Mouse (Mus musculus): ENCODE measurements around the gene Atf6b. TPM values are rescaled to one million over a fixed set of nuclear protein-coding genes. Genes with fewer than 3 reads are reported as not detected.

Gene Atf6b
- total RNA-seq, 1 experiment from 2014 or later = 23.4 TPM

DNA sequence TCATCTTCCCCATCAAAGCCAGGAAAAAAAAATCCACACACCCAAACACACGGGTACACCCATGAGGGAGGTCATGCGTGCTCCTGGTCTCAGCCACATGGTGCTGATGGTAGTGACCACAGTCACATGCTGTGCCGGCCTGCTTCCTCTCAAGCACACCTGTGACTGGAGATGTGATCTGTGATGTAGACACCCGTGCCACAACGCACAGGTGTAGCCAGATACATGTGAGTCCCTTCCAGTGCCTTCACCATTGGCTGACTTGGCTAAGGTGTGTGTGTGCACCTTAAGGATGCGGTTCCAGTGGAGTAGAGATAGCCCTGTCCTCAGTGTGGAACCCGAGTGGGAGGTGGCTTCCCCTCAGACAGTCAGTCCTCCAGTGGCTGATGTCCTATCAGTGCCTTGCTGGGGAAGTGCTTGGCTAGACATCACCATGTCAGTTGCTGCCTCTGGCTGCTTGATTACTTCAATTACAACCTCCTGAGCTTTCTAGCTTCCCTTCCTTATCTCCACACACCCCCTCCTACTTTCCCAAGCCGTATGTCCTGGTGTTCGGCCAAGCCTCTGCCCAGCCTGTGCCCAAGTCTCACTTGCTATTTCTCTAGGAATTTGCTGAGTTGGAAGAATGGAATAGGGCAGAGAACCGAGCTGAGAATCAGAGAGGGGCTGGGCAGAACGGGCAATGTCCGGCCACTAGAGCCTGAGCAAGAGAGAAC is 12.4 kb downstream of the Atf6b start:
- no peak for ATAC-seq (replicated peaks; ENCODE audit: insufficient number of reproducible peaks, low FRiP score, low TSS enrichment, poor library complexity, severe bottlenecking)

DNA sequence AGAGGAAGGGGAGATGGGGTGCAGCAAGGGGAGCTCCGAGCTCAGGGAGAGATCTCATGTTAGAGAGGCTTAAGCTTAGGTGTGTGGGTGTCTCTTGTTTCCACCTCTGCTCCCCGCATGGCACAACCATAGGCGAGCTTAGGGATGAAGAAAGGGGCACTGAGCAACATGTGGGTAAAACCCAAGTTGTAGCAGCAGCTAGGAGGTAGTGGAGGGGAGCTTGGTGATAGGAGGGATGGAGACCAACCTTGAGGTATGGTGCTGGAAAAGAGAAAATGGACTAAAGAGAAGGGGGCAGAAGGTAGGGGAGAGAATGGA is 12.9 kb downstream of the Atf6b start:
- no peak for ATAC-seq (replicated peaks; ENCODE audit: insufficient number of reproducible peaks, low FRiP score, low TSS enrichment, poor library complexity, severe bottlenecking)

DNA sequence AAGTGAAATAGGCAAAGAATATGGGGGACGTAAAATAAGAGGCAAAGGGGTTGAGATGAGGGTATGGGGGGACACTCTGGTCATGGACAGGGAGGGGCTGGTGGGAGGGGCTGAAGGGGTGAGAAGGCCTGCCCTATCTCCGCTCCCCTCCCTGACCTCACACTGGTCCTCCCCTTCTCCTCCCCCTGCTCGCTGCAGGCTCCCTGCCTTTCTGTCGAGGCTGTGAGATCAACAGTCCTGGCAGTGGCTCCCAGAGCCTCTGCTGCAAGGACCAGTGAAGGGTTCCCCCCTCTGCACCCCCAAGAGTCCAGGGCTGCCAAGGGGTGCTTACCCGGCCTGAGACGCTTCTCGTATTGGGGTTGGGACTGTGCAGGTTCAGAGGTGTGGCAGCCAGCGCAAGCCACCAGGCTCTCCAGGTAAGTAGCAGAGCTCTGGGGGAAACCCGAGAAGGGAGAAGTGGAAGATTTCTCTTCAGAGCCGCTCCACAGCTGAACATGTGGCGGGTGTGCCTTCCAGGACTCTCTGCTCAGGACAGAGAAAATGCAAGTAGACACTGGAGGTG is 13.4 kb downstream of the Atf6b start:
- ATAC-seq (replicated peaks; ENCODE audit: insufficient number of reproducible peaks, low FRiP score, low TSS enrichment, poor library complexity, severe bottlenecking) = no peak

- no peak for ATAC-seq (replicated peaks; ENCODE audit: insufficient number of reproducible peaks, low FRiP score, low TSS enrichment, poor library complexity, severe bottlenecking)
These were observed 14.2 kb downstream of the Atf6b start for GRCm38 (mm10) chr17:34661121-34661591.

DNA sequence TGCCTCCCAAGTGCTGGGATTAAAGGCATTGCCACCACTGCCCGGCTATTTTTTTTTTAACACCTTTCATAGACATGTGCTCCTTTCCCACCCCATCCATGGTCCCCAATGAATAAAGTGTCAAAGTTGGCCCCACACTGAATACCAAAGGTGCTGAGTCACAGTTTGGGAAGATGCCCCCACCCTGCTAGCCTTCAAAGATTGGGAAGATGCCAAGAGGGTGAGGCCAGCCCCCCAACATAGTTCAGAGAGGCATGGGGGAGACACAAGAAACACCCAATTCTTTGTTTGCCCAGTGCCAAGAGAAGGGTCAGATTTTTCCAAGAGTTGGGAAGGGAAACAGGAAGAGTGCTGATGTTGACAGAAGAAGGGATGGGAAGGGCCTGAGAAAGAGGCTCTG is 15.5 kb downstream of the Atf6b start:
- no peak for ATAC-seq (replicated peaks; ENCODE audit: insufficient number of reproducible peaks, low FRiP score, low TSS enrichment, poor library complexity, severe bottlenecking)

DNA sequence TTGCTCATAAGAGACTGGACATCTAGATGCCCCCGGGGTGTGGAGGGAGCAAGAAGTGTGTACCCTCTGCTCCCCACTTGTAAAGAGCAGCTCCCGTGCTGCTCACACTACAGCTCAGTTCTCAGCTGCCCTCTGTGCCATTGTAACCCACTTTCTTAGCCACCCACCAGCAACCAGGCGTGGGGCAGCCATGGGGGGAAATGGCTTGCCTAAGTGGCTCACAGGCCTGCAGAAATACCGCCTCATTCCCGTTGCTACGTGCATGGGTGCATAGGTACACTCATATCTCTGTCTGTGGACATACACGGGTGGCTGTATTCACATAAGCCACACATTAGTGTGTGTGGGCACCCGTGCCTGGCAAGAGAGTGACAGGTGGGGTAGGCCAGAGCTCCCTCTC is 16.0 kb downstream of the Atf6b start:
- no peak for ATAC-seq (replicated peaks; ENCODE audit: insufficient number of reproducible peaks, low FRiP score, low TSS enrichment, poor library complexity, severe bottlenecking)

- no peak for ATAC-seq (replicated peaks; ENCODE audit: insufficient number of reproducible peaks, low FRiP score, low TSS enrichment, poor library complexity, severe bottlenecking)
These were observed 16.6 kb downstream of the Atf6b start for GRCm38 (mm10) chr17:34663558-34663957.

DNA sequence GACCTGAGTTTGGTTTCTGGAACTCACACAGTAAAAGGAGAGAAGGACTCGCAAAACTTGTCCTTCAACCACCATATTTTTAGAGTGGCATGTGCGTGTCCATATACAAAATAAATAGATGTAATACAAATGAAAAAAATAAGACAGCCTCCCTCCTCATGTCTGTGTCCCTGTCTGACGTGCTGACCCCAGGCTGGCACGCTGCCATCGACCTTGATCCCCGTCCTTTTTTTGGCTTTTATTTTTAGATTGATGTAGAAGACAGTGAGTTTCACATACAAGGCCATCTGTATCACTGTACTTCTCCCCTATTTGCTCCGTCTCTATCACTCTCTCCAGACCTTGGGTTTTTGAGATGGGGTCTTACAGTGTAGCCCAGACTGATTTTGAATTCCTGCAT is 17.5 kb downstream of the Atf6b start:
- ATAC-seq (replicated peaks; ENCODE audit: insufficient number of reproducible peaks, low FRiP score, low TSS enrichment, poor library complexity, severe bottlenecking) = no peak

- no peak for ATAC-seq (replicated peaks; ENCODE audit: insufficient number of reproducible peaks, low FRiP score, low TSS enrichment, poor library complexity, severe bottlenecking)
These were observed 23.3 kb downstream of the Atf6b start, which contains the start of gene Tnxb for GRCm38 (mm10) chr17:34670235-34670634. Tnxb (plus strand) TSS chr17:34670535.

DNA sequence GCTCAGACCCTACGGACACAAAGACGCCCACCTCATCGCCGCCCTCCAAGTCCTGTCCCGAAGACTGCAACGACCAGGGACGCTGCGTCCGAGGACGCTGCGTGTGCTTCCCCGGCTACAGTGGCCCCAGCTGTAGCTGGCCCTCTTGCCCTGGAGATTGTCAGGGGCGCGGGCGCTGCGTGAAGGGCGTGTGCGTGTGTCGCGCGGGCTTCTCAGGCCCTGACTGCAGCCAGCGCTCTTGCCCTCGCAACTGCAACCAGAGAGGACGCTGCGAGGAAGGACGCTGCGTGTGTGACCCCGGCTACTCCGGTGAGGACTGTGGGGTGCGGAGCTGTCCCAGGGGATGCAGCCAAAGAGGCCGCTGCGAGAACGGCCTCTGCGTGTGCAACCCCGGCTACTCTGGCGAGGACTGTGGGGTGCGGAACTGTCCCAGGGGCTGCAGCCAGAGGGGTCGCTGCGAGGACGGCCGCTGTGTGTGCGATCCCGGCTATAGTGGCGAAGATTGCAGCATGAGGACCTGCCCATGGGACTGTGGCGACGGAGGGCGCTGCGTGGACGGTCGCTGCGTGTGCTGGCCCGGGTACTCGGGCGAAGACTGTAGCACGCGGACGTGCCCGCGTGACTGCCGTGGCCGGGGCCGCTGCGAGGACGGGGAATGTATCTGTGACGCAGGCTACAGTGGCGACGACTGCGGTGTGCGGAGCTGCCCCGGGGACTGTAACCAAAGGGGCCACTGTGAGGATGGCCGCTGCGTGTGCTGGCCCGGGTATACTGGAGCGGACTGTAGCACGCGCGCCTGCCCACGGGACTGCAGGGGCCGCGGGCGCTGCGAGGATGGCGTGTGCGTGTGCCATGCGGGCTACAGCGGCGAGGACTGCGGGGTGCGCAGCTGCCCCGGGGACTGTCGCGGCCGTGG is 24.5 kb downstream of the Atf6b start:
- ATAC-seq (replicated peaks; ENCODE audit: insufficient number of reproducible peaks, low FRiP score, low TSS enrichment, poor library complexity, severe bottlenecking) = no peak

- ATAC-seq (replicated peaks; ENCODE audit: insufficient number of reproducible peaks, low FRiP score, low TSS enrichment, poor library complexity, severe bottlenecking) = 0 out of 2 replicates have a peak, but pooled peaks have one; percentile 40
These were observed 25.4 kb downstream of the Atf6b start for GRCm38 (mm10) chr17:34672246-34672792.

GRCm38 (mm10) chr17:34673139-34673538 is 26.2 kb downstream of the Atf6b start:
- ATAC-seq (replicated peaks; ENCODE audit: insufficient number of reproducible peaks, low FRiP score, low TSS enrichment, poor library complexity, severe bottlenecking) = no peak

DNA sequence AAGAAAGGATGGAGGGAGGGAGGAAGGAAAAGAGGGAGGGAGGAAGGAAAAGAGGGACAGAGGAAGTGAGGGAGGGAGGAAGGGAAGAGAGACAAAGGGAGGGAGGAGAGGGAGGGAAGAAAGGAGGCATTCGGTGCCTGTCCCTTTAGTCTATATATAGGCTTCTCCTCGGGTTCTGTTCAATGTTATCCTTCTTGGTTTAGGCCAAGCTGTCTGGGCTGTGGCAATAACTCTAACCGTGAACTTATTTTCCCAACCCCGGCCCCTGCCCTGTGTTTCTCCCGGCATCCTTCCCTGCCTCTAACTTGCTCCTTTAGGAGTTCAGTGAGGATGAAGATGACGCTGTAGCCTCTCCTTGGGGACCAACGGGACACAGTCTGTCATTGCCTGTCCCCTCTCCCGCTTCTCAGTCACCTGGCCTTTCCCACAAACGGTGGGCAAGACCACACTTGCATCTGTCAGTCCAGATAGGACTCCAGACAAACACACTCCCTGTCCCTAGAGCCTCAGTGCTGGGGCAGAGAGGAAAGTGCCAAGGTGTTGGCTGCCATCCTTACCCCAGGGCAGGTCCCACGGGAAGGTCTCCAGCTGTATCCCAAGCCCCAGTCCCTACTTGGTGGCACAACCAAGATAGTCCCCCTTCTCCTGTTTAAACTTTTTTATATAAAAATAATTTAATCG is 27.7 kb downstream of the Atf6b start:
- ATAC-seq (replicated peaks; ENCODE audit: insufficient number of reproducible peaks, low FRiP score, low TSS enrichment, poor library complexity, severe bottlenecking) = no peak

DNA sequence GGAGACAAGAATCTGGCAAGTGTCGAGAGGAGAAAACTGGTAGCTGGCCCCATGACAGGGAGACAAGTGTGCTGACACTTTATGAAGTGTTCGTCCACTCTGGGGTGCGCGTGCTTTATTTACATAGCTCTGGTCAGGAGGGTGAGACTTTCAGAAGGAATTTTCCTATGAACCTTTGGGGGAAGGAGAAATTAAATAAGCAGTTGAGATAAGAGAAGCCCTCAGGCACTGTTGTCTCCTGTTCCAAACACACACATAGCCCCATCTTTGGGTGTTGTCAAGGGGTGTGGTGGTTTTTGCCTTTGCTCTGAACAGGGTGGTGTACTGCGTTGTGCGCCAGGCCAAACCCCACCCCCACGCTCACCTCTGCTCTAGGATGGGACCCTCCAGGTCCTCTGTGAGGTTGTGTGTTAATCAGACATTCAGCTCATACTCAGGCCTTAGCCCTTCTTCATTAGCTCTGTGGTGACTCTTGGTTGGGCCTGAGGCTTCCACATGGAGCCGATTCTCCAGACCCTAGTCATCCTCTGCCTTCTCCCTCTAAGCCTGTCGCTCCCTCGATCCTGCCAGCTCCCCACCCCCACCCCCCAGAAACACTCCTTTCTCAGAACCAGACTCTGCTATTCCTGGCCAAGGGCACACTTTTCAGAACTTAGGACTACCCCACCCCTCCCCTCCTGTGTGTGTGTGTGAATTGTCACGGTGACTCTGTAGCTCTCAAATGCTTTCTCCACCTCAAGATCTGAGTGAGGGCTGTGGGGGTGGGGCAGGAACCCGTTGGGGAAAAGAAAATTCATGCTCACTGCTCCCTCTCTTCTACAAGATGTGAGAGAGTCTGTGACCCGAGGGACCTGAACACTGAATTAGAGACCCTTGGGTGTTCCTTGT is 28.5 kb downstream of the Atf6b start:
- ATAC-seq (replicated peaks; ENCODE audit: insufficient number of reproducible peaks, low FRiP score, low TSS enrichment, poor library complexity, severe bottlenecking) = no peak

GRCm38 (mm10) chr17:34676093-34676460 is 29.1 kb downstream of the Atf6b start:
- no peak for ATAC-seq (replicated peaks; ENCODE audit: insufficient number of reproducible peaks, low FRiP score, low TSS enrichment, poor library complexity, severe bottlenecking)

DNA sequence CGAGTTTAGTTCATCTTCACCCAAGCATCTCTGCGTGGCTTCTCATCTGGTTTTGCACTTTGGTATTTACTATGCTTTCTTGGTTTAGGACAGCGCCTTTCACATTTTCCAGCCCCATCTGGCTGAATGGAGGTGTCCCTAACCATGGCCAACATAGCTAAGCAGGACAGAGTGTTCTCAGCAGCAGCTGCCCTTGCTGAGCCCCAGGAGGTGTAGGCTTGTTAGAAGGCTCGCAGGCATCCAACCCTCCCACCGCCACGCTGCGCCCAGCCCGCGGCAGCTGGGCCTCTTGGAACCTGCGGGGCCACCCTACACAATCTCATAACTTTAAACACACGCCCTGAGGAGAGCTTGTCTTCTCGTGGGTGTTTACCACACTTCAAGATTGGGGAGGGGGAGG is 29.7 kb downstream of the Atf6b start:
- ATAC-seq (replicated peaks; ENCODE audit: insufficient number of reproducible peaks, low FRiP score, low TSS enrichment, poor library complexity, severe bottlenecking) = no peak

DNA sequence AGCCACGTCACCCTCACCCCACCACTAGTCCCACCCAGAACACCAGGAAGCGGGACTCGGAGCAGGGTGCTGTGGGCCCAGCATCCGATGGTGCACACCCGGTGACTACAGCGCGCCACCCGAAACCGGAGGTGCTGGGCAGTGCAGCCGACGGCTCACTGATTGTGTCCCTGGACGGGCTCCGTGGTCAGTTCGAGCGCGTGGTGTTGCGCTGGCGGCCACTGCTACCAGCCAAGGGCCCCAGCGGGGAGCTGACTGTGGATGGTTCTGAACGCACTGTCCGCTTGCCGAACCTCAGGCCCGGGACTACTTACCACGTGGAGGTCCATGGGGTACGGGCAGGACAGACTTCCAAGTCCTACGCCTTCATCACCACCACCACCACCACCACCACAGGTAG is 33.2 kb downstream of the Atf6b start:
- ATAC-seq (replicated peaks; ENCODE audit: insufficient number of reproducible peaks, low FRiP score, low TSS enrichment, poor library complexity, severe bottlenecking) = no peak

DNA sequence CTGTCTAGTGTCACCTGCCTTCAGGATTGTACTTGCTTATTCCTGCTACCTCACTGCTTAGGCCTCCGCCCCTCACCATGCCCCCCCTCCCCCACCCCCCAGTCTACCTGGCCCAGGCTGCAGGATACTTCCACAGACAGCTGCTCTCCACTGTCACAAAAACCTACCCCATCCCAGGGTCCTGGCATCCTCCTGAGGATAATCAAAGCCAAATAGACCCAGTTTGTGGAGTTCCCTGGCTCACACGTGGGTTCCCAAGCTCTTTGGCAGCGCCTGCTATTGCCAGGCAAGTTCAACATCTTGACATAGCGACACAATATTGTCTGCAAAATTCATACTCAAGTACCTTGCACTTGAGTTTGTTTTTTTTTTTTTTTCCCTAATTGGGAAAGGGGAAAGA is 33.7 kb downstream of the Atf6b start:
- no peak for ATAC-seq (replicated peaks; ENCODE audit: insufficient number of reproducible peaks, low FRiP score, low TSS enrichment, poor library complexity, severe bottlenecking)
